Mouse (Mus musculus) heart, adult 9 months (tissue): Measurements from ENCODE around the gene Arl6ip5.

ENCODE experiments used
- DNase-seq, 2 experiments: peaks; one replicate each; pipeline ENCODE4 v3.0.0; 2022; ENCODE audit warnings: low spot score in 2 of 2

The Arl6ip5 gene

DNA sequence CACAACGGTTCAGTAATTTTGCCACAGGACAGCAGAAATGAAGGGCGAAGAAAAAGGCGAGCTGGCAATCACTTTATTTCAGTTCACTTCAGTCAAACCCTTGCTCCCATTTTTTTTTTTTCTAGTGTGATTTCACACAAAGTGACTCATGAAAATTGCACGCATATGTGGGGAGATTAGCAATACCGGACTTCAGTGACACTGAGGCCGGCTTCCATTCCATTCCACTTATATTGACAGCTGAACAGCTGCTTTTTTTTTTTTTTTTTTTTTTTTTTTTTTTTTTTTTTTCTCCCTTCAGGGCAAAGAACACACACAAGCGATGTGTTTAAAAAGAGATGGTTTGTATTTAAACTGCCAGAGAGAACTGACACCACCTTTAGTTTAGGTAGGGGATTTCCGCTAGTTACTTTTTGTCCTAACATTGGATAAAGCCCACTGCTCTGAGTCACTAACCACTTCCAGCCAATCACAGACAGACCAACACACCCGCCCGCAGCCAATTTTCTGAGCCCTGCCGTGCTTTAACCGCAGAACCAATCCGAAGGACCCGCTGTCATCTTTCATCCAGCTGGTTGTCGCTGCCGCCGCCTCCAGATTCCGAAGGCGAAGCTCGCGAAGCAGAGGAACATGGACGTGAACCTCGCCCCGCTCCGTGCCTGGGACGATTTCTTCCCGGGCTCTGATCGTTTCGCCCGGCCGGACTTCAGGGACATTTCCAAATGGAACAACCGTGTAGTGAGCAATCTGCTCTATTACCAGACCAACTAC, at the start of gene Arl6ip5:
Gene Arl6ip5, plus strand, starts transcription at position 499 of the 771 bp plus-strand sequence.
- peak; percentile 90 to 93 for DNase-seq

DNA sequence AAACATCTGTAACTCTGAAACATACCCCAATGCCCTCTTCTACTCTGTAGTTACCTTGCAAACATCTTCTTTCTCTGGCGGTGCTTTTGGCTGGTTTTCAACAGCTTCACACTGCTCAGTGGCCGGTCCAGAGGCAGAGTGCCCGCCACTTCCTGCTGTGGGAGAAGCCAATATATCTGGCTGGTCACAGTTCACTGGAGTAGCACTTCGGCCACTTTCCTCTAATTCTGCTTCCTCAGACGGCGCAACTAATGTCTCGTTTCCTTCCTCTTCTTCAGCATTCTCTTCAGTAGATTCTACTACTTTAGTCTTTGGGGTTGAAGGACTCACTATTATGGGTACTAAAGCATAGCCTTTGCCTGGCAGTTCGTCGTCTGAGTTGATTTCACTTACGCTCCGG, 34.8 kb upstream of the Arl6ip5 start:
- no peak for DNase-seq

GRCm38 (mm10) chr6:97178491-97179366, 31.8 kb upstream of the Arl6ip5 start, which contains the start of gene Tmf1:
Gene Tmf1 (minus strand): TSS chr6:97179122.
- DNase-seq, result peak; percentile 95 to 97

- no peak for DNase-seq
Measured at GRCm38 (mm10) chr6:97179367-97179828, 31.1 kb upstream of the Arl6ip5 start.

GRCm38 (mm10) chr6:97200437-97200836, 10.1 kb upstream of the Arl6ip5 start:
- no peak for DNase-seq

DNA sequence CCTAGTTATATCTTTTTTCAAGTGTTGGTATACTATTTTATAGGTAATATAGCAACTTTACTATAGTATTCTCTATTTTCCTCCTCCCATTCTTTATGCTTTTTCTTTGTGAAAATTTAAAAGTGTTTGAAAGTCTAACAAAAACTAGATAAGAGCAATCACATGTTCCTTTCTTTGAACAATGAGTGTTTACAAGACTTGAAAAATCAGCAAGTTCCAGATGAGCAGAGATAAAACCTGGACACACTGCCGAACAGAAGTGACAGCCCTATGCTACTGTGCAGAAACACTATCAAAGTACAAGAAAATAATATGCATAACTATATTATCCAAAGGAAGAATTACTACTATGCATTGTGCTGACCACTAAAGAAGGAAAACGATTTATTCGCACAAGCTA, 8.0 kb upstream of the Arl6ip5 start:
- no peak for DNase-seq

GRCm38 (mm10) chr6:97204252-97204869, 6.1 kb upstream of the Arl6ip5 start:
- DNase-seq, result no peak

- DNase-seq, result no peak
Measured at GRCm38 (mm10) chr6:97204952-97205351, 5.5 kb upstream of the Arl6ip5 start.

DNA sequence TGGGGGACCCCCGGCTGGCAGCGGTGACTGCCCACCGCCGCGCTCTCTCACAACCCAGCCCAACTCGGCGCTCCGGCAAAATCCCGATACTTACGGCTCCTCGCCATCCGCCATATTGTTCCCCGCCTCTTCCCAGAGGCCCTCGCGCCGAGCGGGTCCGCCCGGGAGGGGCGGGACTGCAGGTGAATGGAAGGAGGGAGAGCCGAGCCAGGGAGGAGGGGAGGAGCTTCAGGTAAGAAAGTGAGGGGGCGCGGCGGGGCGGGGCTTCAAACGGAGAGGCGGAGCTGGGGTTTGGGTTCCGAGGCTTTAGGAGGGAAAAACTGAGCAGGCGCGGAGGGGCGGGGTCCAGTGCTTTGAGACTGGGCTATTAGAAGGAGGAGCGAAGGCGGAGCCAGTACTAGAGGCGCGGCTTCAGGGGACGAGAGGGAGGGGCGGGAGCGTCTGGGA, 5.0 kb upstream of the Arl6ip5 start, which contains the start of gene Uba3:
Gene Uba3, minus strand, starts transcription at position 209 of the 447 bp plus-strand sequence.
- DNase-seq, result peak; percentile 97 to 98

DNA sequence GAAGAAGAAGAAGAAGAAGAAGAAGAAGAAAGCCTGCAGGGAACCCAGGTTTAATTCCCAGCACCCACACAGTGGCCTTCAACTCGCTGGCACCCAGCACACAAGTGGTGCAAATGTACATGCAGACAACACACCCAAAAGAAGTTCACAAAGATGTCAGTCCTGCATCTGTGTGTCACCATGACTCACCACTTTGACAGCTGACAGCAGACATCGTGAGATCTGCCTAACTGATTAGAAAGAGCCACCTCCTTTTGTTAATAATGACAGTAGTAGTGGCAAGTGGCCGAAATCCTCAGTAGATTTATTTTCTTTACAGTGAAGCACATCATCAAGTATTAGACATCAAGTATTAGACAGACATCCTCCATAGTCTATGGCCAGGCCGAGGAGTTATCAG, 3.4 kb upstream of the Arl6ip5 start:
- DNase-seq, result no peak

- peak in 1 of 2 experiments; percentile 41 for DNase-seq
Measured at GRCm38 (mm10) chr6:97208406-97208805, 2.1 kb upstream of the Arl6ip5 start.

DNA sequence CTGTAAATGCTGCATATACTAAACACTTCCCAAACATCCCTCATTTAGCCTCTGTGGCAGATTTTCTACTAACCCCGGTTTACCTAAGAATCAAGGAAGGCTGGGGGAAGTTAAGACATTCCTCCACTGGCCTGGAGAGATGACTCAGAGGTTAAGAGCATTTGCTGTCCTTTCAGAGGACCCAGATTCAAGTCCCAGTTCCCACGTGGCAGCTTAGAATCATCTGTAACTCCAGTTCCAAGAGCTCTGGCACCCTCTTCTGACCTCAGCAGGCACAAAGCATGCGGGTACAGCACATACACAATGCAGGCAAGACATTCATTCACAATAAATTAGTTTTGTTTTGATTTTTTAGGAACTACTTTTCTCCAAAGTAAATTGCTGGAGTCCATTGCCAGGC, 1.3 kb upstream of the Arl6ip5 start:
- DNase-seq, result no peak

DNA sequence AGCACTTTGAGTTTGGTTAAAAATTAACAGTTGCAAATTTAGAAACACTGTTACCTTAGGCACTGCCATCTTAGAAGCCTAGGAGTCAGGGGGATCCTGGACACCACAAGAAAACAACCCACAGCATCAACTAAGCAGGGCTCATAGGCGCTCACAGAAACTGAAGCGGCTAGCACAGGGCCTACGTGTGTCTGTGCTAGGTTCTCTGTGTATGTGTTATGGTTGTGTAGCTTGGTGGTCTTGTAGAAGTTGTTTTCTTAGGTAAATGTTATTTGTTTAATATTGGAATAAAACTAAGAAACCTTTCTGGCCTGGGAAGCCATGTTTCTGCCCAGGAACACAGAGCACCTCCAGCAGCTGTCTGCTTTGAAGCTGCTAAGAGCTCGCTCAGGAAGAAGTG, 738 bp upstream of the Arl6ip5 start:
- no peak for DNase-seq

DNA sequence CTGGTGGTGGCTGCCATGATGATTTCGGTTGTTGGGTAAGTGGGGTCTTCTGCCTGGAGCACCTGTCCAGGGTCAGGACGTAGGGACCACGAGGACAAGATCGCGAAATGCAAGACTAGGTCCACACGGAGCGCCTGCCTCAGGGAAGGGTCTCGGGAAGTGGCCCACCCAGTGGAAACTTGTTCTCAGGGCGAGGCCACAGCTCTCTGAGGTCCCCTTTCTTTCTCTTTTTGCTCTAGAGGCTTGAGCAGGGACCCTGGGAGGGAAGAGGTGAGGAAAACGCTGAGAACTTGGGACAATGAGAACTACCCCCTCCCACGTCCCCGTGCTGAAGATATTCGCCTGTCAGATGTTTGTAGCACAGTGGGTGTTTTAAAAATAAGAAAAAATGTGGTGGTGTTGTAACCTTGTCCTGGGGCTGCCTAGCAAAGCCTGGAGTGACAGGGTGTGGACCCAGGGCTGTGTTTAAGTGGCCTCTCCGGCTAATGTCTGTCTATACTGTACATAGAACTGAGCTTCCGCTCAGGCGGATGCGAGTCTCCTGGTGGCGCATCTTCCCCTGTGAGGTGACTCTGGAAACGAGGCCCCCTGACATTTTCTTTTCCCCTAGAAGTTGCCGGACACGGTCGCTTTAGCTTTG, 593 bp downstream of the Arl6ip5 start:
- DNase-seq, result no peak

DNA sequence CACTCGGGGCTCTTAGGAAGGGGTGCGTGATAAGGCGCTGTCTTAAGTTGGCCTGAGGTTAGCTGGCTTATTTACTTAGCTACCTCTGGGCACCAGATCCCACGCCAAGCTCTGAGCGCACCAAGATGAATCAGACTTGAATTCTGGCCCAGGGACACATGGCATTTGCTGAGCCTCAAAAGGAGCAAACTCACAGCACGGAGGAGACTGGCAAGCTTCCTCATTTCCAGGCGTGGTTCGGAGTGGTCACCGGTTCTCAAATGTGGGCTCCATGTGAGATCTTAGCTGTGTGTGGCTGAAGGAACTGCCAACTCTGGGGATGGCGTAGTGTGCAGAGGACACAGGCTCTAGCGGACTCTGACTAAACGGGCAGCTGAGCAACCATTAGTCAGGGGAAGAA, 1.5 kb downstream of the Arl6ip5 start:
- peak; percentile 66 to 76 for DNase-seq

- no peak for DNase-seq
Measured at GRCm38 (mm10) chr6:97216154-97216821, 5.8 kb downstream of the Arl6ip5 start.

GRCm38 (mm10) chr6:97220672-97221071, 10.2 kb downstream of the Arl6ip5 start:
- DNase-seq, result no peak

DNA sequence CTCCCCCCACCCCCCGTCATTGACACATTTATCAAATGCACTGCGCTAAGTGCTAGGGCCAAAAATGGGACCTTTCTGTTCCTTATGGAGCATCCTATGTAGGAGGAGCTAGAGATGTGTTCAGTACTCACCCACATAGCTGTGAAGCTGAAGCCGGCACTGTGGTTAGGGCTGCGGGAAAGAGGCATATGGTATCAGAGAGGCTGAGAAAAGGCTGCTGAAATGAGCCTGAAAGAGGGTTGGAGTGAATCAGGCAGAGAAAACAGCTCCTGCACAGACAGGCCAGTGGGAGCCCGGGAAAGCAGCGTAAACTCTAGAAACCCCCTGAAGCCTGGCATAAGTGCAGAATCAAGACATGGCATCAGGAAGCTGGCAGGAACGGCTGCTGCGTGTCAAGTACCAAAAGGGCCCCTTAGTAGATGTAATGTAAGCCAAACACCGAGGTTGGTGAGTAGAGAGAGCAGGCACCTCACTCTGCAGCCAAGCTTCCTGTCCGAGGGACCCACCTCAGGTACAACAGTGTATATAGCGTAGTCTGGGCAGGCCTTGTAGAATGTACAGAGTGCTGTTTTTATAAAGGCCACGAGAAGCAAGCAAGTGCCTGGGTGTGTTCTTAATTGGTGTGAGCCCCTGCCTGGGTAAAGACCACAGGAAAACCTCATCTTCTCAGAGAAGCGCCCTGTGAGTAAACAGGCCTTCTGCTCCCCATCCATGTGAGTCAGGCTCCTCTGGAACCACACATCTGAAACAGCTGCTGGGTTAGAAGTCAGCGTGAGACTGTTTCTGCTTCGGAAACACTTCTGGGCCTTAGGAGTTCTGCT, 10.9 kb downstream of the Arl6ip5 start:
- DNase-seq, result no peak

DNA sequence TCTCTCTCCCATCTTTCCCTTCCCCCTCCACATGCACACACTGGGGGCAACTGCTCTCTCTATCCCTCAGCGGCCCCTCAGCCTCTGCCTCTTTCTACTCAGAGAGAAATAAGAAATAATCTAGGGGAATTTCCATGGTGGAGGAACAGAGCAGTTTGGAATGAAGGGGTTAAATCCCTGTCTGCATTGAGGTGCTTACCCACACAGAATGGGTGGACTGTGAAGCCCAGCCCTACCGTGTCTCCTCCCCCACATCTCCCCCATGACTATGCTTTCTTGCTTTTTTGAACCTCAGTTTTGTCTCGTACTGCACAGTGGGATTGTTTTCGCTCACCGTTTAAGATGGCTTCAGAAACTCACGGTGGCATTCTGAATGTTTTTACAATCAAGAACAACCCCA, 11.8 kb downstream of the Arl6ip5 start:
- DNase-seq, result no peak

GRCm38 (mm10) chr6:97222931-97223467, 12.5 kb downstream of the Arl6ip5 start:
- no peak for DNase-seq
